Mouse (Mus musculus): ENCODE results near the gene 9930021J03Rik. TPM values are rescaled to one million over a fixed set of nuclear protein-coding genes. Genes with fewer than 3 reads are reported as not detected.

Gene 9930021J03Rik
- 0.62 and 0.70 TPM in 2 replicates for polyA plus RNA-seq (2012; ENCODE audit: insufficient read depth, low replicate concordance)

- Histone ChIP-seq H3K4me1 (peaks cover 40% of the 10 kb centered on the region), H3K27me3 (replicated peaks) (no peaks in the 10 kb centered on the region), H3K4me3 (replicated peaks) (peak within 1 kb of the TSS; percentile 93), H3K36me3 (replicated peaks; ENCODE audit: low read length) (peaks cover 26% of the 10 kb centered on the region), H3K9me3 (no peaks in the 10 kb centered on the region)
- TF ChIP-seq GATA1 (IDR thresholded peaks at IDR 0.05; ENCODE audit: borderline replicate concordance, low read length) (no peak), FLI1 (IDR thresholded peaks at IDR 0.05; ENCODE audit: low read length) (no peak)
Observed at GRCm38 (mm10) chr19:29805917-29806785, at the start of gene 9930021J03Rik. Gene 9930021J03Rik, minus strand, starts transcription at chr19:29805989.

DNA sequence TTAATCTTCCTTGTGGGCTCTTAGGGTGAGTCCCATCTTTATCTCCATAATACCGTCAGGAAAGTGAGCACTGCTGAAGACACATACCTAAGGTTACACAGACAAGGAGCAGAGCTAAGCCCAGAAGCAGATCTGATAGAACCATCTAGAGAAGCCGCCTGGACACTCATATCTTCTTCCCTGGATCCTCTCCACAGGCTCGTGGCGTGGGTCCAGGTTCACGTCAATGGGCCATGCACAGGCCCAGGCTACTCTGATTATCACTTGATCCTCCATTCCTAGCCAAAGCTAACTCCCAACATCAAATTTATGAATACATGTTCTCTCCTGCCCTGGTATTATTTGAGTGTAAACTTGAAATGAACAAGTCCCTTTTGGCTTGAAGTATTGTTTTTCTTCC is 47.9 kb upstream of the 9930021J03Rik start:
- H3K36me3 ChIP-seq (replicated peaks; ENCODE audit: low read length): no peaks in the 10 kb centered on the region
- peaks cover 6% of the 10 kb centered on the region for H3K27me3 ChIP-seq (replicated peaks)
- H3K9me3 ChIP-seq: no peaks in the 10 kb centered on the region
- no peak for TF ChIP-seq FLI1 (IDR thresholded peaks at IDR 0.05; ENCODE audit: low read length)
- no peak for TF ChIP-seq GATA1 (IDR thresholded peaks at IDR 0.05; ENCODE audit: borderline replicate concordance, low read length)
- H3K4me1 ChIP-seq: peaks cover 18% of the 10 kb centered on the region
- no peak overlapping the region for H3K4me3 ChIP-seq (replicated peaks)

DNA sequence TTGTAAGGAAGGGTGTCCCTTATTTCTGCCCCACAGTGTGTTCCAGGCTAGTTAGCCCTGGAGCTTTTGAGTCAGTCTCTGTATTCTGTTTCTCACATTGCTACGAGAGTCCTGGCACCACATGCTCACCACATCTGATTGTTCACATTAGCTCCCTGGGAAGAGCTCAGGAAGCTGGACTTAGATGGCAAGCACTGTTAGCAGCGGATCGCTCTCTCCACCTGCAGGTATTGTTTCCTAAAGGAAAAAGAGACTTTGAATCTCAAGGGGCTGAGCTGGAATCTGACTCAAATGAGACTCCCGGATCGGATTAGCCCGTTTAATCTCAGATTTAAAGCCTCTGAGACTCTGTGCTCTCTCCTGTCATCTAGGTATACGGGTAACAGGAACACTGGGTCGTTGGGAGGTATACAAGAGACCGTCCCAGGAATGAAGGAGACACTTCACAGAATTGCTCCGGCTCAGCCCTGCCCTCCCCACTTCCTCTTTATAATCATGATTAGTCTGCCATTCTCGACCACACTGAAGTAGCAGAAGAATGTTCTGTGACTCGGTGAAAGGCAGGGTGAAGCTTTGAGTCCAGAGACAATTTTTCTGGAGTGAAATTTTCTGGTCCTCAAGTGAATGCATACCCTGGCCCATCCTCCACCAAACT is 45.4 kb upstream of the 9930021J03Rik start:
- no peaks in the 10 kb centered on the region for H3K9me3 ChIP-seq
- H3K4me3 ChIP-seq (replicated peaks): peak overlapping the region; percentile 72
- H3K27me3 ChIP-seq (replicated peaks): peaks cover 3% of the 10 kb centered on the region
- H3K4me1 ChIP-seq: peaks cover 18% of the 10 kb centered on the region
- H3K36me3 ChIP-seq (replicated peaks; ENCODE audit: low read length): no peaks in the 10 kb centered on the region
- TF ChIP-seq GATA1 (IDR thresholded peaks at IDR 0.05; ENCODE audit: borderline replicate concordance, low read length) (no peak), FLI1 (IDR thresholded peaks at IDR 0.05; ENCODE audit: low read length) (no peak)

- no peaks in the 10 kb centered on the region for H3K9me3 ChIP-seq
- H3K4me1 ChIP-seq: peaks cover 18% of the 10 kb centered on the region
- H3K27me3 ChIP-seq (replicated peaks): peaks cover 3% of the 10 kb centered on the region
- no peak overlapping the region for H3K4me3 ChIP-seq (replicated peaks)
- no peak for TF ChIP-seq GATA1 (IDR thresholded peaks at IDR 0.05; ENCODE audit: borderline replicate concordance, low read length)
- H3K36me3 ChIP-seq (replicated peaks; ENCODE audit: low read length): no peaks in the 10 kb centered on the region
Observed at GRCm38 (mm10) chr19:29849924-29850551, 44.2 kb upstream of the 9930021J03Rik start.

- no peaks in the 10 kb centered on the region for H3K27me3 ChIP-seq (replicated peaks)
- H3K4me3 ChIP-seq (replicated peaks): no peak overlapping the region
- H3K9me3 ChIP-seq: no peaks in the 10 kb centered on the region; the same call in 1 of the 2 replicates
- no peaks in the 10 kb centered on the region for H3K36me3 ChIP-seq (replicated peaks; ENCODE audit: low read length)
- H3K4me1 ChIP-seq: no peaks in the 10 kb centered on the region
- TF ChIP-seq GATA1 (IDR thresholded peaks at IDR 0.05; ENCODE audit: borderline replicate concordance, low read length): no peak
Observed at GRCm38 (mm10) chr19:29844036-29844661, 38.4 kb upstream of the 9930021J03Rik start.

- no peak overlapping the region for H3K4me3 ChIP-seq (replicated peaks)
- H3K9me3 ChIP-seq: no peaks in the 10 kb centered on the region; the same call in 1 of the 2 replicates
- no peaks in the 10 kb centered on the region for H3K27me3 ChIP-seq (replicated peaks)
- TF ChIP-seq FLI1 (IDR thresholded peaks at IDR 0.05; ENCODE audit: low read length): no peak
- no peak for TF ChIP-seq GATA1 (IDR thresholded peaks at IDR 0.05; ENCODE audit: borderline replicate concordance, low read length)
- no peaks in the 10 kb centered on the region for H3K36me3 ChIP-seq (replicated peaks; ENCODE audit: low read length)
- H3K4me1 ChIP-seq: no peaks in the 10 kb centered on the region
Observed at GRCm38 (mm10) chr19:29843641-29844035, 37.8 kb upstream of the 9930021J03Rik start.

DNA sequence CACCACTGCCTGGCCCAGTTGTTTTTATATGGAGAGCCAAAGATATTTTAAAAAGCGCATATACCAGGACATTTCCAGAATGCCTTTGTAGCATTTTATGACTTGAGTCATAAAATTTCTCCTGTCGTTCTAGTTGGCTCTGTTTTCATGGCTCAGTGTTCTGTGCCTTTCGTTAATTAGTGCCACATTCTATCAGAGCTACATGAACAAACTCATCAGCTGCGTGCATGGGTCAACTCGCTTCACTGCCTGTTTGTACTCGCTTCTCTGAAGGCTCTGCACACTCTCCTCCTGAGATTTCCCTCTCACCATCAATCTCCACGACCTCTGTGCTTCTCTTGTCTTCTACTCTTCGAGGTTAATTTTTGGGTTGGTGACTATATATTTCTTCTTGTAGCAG is 37.2 kb upstream of the 9930021J03Rik start:
- Histone ChIP-seq H3K4me1 (no peaks in the 10 kb centered on the region), H3K4me3 (replicated peaks) (no peak overlapping the region), H3K36me3 (replicated peaks; ENCODE audit: low read length) (no peaks in the 10 kb centered on the region), H3K27me3 (replicated peaks) (no peaks in the 10 kb centered on the region), H3K9me3 (peaks cover 3% of the 10 kb centered on the region; the same call in 1 of the 2 replicates)
- TF ChIP-seq GATA1 (IDR thresholded peaks at IDR 0.05; ENCODE audit: borderline replicate concordance, low read length) (no peak), FLI1 (IDR thresholded peaks at IDR 0.05; ENCODE audit: low read length) (no peak)

GRCm38 (mm10) chr19:29840642-29841041 is 34.9 kb upstream of the 9930021J03Rik start:
- H3K4me1 ChIP-seq: peaks cover 8% of the 10 kb centered on the region
- no peaks in the 10 kb centered on the region for H3K27me3 ChIP-seq (replicated peaks)
- no peaks in the 10 kb centered on the region for H3K36me3 ChIP-seq (replicated peaks; ENCODE audit: low read length)
- no peak overlapping the region for H3K4me3 ChIP-seq (replicated peaks)
- H3K9me3 ChIP-seq: peaks cover 3% of the 10 kb centered on the region; the same call in 1 of the 2 replicates
- no peak for TF ChIP-seq FLI1 (IDR thresholded peaks at IDR 0.05; ENCODE audit: low read length)
- TF ChIP-seq GATA1 (IDR thresholded peaks at IDR 0.05; ENCODE audit: borderline replicate concordance, low read length): no peak

DNA sequence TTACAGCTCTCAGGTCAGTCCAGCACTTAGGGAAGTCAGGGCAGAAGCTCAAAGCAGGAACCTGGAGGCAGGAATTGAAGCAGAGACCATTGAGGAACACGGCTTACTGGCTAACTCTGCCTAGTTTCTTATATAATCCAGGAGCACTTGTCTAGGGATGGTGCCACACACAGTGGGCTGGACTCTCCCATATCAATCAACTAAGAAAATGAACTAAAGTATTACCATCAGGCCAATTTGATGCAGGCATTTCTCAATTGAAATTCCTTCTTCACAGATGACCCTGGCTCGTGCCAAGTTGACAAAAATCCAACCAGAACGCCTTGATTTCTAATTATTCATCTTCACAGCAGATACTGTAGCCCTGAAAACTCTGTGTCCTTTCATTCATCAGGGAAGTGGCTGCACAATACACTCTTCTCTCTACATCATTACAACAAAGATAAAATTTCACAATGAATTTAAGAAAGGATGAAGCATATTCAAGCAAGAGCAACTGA is 32.9 kb upstream of the 9930021J03Rik start:
- TF ChIP-seq GATA1 (IDR thresholded peaks at IDR 0.05; ENCODE audit: borderline replicate concordance, low read length) (no peak), FLI1 (IDR thresholded peaks at IDR 0.05; ENCODE audit: low read length) (no peak)
- no peak overlapping the region for H3K4me3 ChIP-seq (replicated peaks)
- H3K9me3 ChIP-seq: peaks cover 3% of the 10 kb centered on the region; the same call in 1 of the 2 replicates
- no peaks in the 10 kb centered on the region for H3K36me3 ChIP-seq (replicated peaks; ENCODE audit: low read length)
- H3K27me3 ChIP-seq (replicated peaks): no peaks in the 10 kb centered on the region
- peaks cover 8% of the 10 kb centered on the region for H3K4me1 ChIP-seq
